Mouse (Mus musculus) E14TG2a.4 (cell line): Measurements from ENCODE around the gene Col23a1.

Experiments used
- CTCF ChIP-seq: conservative IDR thresholded peaks from 2 replicates; pipeline ENCODE4 v1.5.1; 2014; ENCODE audit warnings: low read length
- NANOG ChIP-seq: IDR thresholded peaks from 2 replicates; pipeline ENCODE4 v1.6.1; 2014; ENCODE audit warnings: borderline replicate concordance, low read length, mixed read lengths

GRCm38 (mm10) chr11:51563276-51563675 is 273.6 kb downstream of the Col23a1 start:
- TF ChIP-seq CTCF (no peak), NANOG (no peak)
